Mouse (Mus musculus) kidney, adult 9 months (tissue): ENCODE results near the gene Creb1.
"Not testable (repeated sequence)": the region's sequence is repeated elsewhere in the genome, so short reads cannot be mapped to it uniquely, and the experiment has no call there.

Experiments
- DNase-seq: peaks from one replicate; pipeline ENCODE4 v3.0.0; 2022

Creb1 gene

GRCm38 (mm10) chr1:64623558-64624435 lies 91.4 kb downstream of the Creb1 start:
- no peak for DNase-seq

GRCm38 (mm10) chr1:64625214-64625613 lies 92.8 kb downstream of the Creb1 start:
- DNase-seq: no peak

DNA sequence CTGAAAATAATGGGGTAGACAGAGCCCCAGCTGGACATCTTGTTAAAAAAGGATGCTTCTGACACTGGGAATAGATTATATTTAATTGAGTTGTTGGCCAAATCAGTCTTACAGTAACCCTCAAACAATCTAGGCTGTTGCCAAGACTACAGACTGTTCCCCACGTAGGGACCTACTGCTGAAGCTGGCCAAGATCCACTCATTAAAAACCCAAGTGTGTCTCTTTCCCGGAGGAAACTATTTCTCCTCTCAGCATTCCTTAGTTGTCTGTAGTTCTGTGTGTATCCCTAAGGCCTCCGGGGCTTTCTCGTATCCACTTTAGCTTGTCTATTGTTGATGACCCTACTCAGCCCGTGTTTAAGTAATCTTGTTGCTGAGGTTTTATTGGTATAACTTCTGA lies 99.1 kb downstream of the Creb1 start:
- no peak for DNase-seq

GRCm38 (mm10) chr1:64633237-64633636 lies 100.8 kb downstream of the Creb1 start:
- DNase-seq: no peak

DNA sequence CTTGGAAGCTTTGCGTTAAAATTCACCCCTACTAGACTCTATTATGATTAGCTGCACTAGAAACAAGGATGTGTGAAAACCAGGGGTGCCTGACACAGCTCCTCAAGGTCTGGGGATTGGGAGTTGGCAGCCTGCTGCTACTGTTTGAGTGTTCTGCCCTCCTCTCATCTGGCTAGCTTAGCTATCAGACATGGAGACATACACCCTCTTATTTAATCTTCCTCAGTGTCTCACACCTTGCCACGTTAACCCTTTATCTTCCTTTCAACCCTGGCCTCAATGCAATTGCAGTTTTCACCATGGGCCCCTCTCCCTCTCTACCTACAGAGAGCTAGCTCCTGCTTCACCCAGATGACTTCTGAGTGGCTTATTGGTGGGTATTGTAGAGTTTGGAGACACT lies 103.2 kb downstream of the Creb1 start:
- DNase-seq: no peak

DNA sequence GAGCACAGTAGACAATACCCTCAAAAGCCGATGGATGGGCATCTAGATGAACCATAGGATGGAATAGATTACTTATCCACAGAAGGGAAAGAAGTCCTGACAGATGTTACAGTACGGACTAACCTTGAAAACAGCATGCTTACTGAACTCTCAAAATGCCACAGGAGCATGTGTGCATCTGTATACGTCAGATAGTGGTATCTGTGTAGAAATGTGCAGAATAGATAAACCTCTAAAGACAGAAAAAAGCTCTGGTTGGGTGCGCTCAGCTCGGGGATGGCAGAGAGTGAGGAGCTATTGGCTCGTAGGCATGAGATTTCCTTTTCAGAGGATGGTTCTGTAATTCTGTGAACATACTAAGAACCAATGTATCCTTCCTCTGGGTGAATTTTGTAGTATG lies 106.8 kb downstream of the Creb1 start:
- no peak for DNase-seq

- DNase-seq: no peak
Observed at GRCm38 (mm10) chr1:64641069-64641468, 108.6 kb downstream of the Creb1 start.

DNA sequence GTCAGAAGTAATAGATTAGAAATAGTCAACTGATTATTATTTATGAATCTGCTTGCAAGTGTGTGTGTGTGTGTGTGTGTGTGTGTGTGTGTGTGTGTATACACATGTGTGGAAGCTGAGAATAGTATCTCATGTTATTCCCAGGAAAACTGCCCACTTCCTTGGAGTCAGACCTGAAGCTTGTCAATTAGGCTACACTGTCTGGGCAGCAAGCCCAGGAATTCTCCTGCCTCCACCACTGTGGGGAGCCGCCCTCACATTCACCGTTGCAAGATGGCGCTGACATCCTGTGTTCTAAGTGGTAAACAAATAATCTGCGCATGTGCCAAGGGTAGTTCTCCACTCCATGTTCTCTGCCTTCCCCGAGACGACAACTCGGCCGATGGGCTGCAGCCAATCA lies 110.1 kb downstream of the Creb1 start:
- not testable (repeated sequence) for DNase-seq

GRCm38 (mm10) chr1:64644513-64644912 lies 112.1 kb downstream of the Creb1 start:
- DNase-seq: no peak

DNA sequence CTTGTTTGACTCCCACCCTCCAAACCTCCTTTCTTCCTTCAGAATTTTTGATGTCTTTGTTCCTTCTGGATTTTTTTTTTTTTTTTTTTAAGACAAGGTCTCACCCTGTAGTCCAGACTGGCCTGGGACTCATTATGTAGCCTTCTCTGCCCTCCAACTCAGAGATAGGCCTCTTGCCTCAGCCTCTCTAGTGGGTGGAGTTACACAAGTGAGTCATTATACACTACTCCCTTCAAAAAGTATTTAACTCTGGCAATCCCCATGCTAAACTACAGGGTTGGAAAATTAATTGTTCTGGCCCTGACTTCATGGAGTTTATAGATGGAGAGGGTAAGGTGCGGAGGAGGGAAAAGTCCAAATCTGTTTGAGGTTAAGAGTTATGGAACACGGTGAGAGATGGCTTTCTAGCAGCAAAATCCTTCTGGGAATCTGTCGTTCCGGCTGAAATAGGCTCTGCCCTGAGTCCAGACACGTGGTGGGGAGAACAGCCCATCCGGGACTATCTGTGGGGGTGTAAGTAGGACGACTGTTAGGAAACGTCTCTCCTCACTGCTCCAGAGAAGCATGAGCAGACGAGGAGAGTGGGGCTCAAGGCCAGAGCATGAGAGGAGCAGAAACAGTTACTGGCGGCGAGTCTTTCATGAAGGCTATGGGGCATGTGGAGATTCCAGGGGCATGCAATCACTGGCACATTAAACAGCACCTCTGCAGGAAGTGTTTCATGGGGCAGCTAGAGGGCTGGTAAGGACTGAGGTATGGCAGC lies 117.1 kb downstream of the Creb1 start:
- no peak for DNase-seq

GRCm38 (mm10) chr1:64653701-64654100 lies 121.3 kb downstream of the Creb1 start:
- no peak for DNase-seq
